Comparison of ENCODE assay signal across 22 mouse cellular contexts in the genomic region with DNA sequence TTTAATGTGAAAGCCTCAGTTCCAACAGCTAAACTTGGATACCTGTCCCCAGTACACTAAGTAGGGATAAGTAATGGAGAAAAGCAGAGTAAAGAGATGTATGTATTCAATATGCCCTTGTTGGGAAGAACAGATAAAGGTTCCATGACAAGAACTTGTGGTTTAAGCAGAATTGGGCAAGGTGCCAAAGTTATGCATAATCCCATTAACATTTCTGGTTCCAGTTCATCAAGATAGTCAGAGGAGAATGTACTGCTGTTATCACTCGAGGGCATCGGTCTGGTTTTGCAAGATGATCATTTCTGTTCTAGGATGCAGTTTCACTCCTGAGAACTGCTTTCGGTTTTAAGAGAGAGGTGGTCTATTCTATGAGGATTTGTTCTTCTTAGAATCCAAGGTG.
"Had no signal": no experiment of that assay in that cellular context is flagged by ENCODE, and none has a peak within 500 bp of the region (broad histone marks: within the 10 kb centered on the region; RNA-seq: fewer than 3 reads in every experiment).

No protein-coding gene starts in this region.

- H3K9ac ChIP-seq: limb, embryonic 13.5 days; liver, embryonic 13.5 days; midbrain, embryonic 13.5 days; neural tube, embryonic 12.5 days; neural tube, embryonic 15.5 days had no signal

- H3K36me3 ChIP-seq: limb, embryonic 13.5 days; liver, embryonic 13.5 days; midbrain, embryonic 10.5 days; midbrain, embryonic 13.5 days; neural tube, embryonic 12.5 days; neural tube, embryonic 15.5 days had no signal

- H3K9me3 ChIP-seq: limb, embryonic 13.5 days; liver, embryonic 13.5 days; megakaryocyte, embryonic 14.5 days; midbrain, embryonic 10.5 days; midbrain, embryonic 13.5 days; neural tube, embryonic 12.5 days; neural tube, embryonic 15.5 days had no signal

- H3K4me1 ChIP-seq: limb, embryonic 13.5 days; liver, embryonic 13.5 days; megakaryocyte, embryonic 14.5 days; midbrain, embryonic 10.5 days; midbrain, embryonic 13.5 days; neural tube, embryonic 12.5 days; neural tube, embryonic 15.5 days had no signal

- H3K4me3 ChIP-seq: limb, embryonic 13.5 days; liver, embryonic 13.5 days; megakaryocyte, embryonic 14.5 days; midbrain, embryonic 10.5 days; midbrain, embryonic 13.5 days; neural tube, embryonic 12.5 days; neural tube, embryonic 15.5 days had no signal

- H3K4me2 ChIP-seq: limb, embryonic 13.5 days; liver, embryonic 13.5 days; midbrain, embryonic 13.5 days; neural tube, embryonic 12.5 days; neural tube, embryonic 15.5 days had no signal

- H3K27me3 ChIP-seq: limb, embryonic 13.5 days; liver, embryonic 13.5 days; megakaryocyte, embryonic 14.5 days; midbrain, embryonic 13.5 days; neural tube, embryonic 12.5 days; neural tube, embryonic 15.5 days had no signal

- DNase-seq: kidney, adult 18-20 months; kidney, adult 9 months; kidney, postnatal 14 days; kidney, postnatal 4 days; left cerebral cortex, postnatal 4 days; liver, embryonic 13.5 days; lung, adult 2 months; right cerebral cortex, adult 18-20 months; right cerebral cortex, postnatal 14 days; right cerebral cortex, postnatal 4 days; thymus, adult 2 months; thymus, postnatal 14 days; thymus, postnatal 4 days had no signal

- H3K27ac ChIP-seq: limb, embryonic 13.5 days; liver, embryonic 13.5 days; midbrain, embryonic 10.5 days; midbrain, embryonic 13.5 days; neural tube, embryonic 12.5 days; neural tube, embryonic 15.5 days; stomach, postnatal 0 days had no signal

- ATAC-seq: intestine, embryonic 16.5 days; lung, postnatal 0 days; midbrain, embryonic 13.5 days had no signal
